Mouse (Mus musculus) layer of hippocampus, adult 11-12 months (tissue): ENCODE measurements around the gene Rpl37.

Experiments
- DNase-seq: peaks from one replicate; pipeline ENCODE4 v3.0.0; 2022; ENCODE audit warnings: low spot score

Gene Rpl37

GRCm38 (mm10) chr15:5152171-5152570, 35.7 kb downstream of the Rpl37 start:
- DNase-seq, result no peak

- DNase-seq, result no peak
These were observed 38.2 kb downstream of the Rpl37 start for GRCm38 (mm10) chr15:5154621-5155020.

DNA sequence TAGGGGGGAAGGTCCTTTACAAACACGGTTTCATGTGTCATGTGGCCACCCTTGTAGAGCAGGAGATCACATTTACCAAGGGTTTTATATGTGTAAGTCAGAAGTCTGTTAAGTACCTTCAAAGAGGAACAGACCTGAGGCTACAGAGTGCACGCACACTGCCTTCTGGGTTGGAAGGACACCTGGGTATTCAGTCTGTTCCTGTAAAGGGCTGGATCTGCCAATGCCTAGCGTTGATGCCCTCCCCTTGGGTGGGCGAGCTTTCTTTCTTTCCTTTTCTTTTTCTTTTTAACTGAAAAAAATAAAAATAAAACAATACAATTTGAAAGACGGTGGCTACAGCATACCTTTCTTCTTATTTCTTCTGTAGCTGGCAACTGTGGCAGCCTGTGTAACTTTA, 38.6 kb downstream of the Rpl37 start:
- no peak for DNase-seq

DNA sequence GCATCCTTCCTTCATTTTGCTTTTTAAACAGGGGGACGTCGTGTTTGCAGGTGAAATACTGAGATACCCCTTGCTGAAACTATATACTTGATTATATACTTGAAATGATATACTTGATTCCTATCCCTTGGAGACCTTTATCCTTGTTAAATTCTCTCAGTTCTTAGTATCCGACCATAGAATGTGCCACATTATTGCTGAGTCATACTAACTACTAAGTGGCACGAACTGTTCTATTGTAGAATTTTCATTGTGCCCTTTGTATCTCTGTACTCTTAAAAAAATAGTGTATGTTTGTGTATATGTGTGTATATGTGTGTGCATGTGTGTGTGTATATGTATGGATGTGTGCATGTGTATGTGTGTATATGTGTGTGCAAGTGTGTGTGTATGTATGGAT, 39.9 kb downstream of the Rpl37 start:
- DNase-seq, result no peak

DNA sequence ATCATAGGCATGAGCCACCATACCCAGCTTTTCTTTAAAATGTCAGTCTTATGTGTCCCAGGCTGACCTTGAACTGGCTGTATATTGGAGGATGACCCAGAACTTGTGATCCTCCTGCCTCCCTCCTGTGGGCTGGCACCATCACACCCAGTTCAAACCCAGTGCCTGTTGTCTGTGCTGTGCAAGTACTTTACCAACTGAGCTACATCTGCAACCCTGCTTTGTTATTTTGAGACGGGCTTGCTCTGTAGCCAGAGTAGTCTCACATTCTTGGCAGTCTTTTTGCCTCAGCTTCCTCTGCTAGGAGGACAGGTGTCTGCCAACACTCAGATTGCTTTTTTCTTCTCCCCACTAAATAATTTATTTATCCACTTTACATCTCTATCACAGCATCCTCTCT, 40.9 kb downstream of the Rpl37 start:
- DNase-seq, result no peak

- no peak for DNase-seq
These were observed 42.4 kb downstream of the Rpl37 start for GRCm38 (mm10) chr15:5158827-5159226.

DNA sequence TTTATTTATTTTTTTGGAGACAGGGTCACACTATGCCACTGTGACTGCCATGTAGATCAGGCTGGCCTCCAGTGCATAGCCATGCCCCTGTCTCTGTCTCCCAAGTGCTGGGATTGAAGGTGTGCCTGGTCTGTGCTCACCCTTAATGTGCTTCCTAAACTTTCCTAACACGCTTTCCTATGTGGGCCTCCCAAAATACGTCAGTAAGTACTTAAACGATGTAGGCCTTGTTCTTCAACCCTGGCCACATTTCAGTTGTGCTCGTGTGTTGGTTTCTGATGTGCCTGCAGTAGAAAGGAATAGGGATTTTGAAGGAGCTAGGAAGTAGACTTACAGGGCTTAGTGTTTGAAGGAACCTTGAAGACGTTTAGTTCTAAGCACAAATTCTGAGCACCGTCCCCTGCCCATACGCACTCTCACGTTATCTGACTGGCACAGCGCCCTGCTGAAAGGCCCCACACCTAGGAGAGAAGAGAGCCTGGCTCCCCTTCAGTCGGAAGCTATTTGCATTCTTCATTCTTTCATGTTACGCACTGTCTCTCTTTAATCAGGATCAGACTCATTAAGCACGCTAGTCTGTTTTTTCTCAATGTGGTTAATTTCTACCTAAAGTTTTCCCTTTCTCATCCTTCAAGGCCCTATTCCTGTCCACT, 48.8 kb downstream of the Rpl37 start:
- DNase-seq, result no peak
